Mouse (Mus musculus) regulatory T cell (primary cell): Measurements from ENCODE around the gene Gstp3.
"Not testable (repeated sequence)": the region's sequence is repeated elsewhere in the genome, so short reads cannot be mapped to it uniquely, and the experiment has no call there.

Source experiments
- in situ Hi-C: fragments of 300-600 bp; cut with MboI, MseI; formaldehyde crosslinking; loops from one replicate; pipeline ENCODE4 v1.15.1; 2025; ENCODE audit warnings: high pct_unique_total_duplicates

Gstp3 gene

GRCm38 (mm10) chr19:4041500-4041899 is 17.9 kb downstream of the Gstp3 start:
- in situ Hi-C loops = not testable (repeated sequence)

- in situ Hi-C loops = not testable (repeated sequence)
Observed at GRCm38 (mm10) chr19:4040941-4041340, 18.4 kb downstream of the Gstp3 start.

- in situ Hi-C loops = no loop called here
Observed at GRCm38 (mm10) chr19:4037788-4038232, 21.6 kb downstream of the Gstp3 start, which contains the start of gene Gstp1. TSS of gene Gstp1 (minus strand) at chr19:4037985.

GRCm38 (mm10) chr19:4037154-4037787 is 22.1 kb downstream of the Gstp3 start:
- in situ Hi-C loops = not testable (repeated sequence)

- in situ Hi-C loops = no loop called here
Observed at GRCm38 (mm10) chr19:4036327-4037045, 22.9 kb downstream of the Gstp3 start.

- in situ Hi-C loops = no loop called here
Observed at GRCm38 (mm10) chr19:4033742-4034141, 25.6 kb downstream of the Gstp3 start.

- in situ Hi-C loops = no loop called here
Observed at GRCm38 (mm10) chr19:4033298-4033697, 26.1 kb downstream of the Gstp3 start.

GRCm38 (mm10) chr19:4032668-4033067 is 26.7 kb downstream of the Gstp3 start:
- in situ Hi-C loops = no loop called here

- in situ Hi-C loops = no loop called here
Observed at GRCm38 (mm10) chr19:4027576-4027975, 31.8 kb downstream of the Gstp3 start.

- in situ Hi-C loops = no loop called here
Observed at GRCm38 (mm10) chr19:4023185-4023584, 36.2 kb downstream of the Gstp3 start.

- in situ Hi-C loops = no loop called here
Observed at GRCm38 (mm10) chr19:4018743-4019583, 40.4 kb downstream of the Gstp3 start.

GRCm38 (mm10) chr19:4017921-4018587 is 41.3 kb downstream of the Gstp3 start:
- in situ Hi-C loops = no loop called here

- in situ Hi-C loops = no loop called here
Observed at GRCm38 (mm10) chr19:4015635-4016034, 43.7 kb downstream of the Gstp3 start.

- in situ Hi-C loops = no loop called here
Observed at GRCm38 (mm10) chr19:4014802-4015201, 44.6 kb downstream of the Gstp3 start.

- in situ Hi-C loops = no loop called here
Observed at GRCm38 (mm10) chr19:4013066-4013465, 46.3 kb downstream of the Gstp3 start.

- in situ Hi-C loops = no loop called here
Observed at GRCm38 (mm10) chr19:4012432-4013022, 46.8 kb downstream of the Gstp3 start, which contains the start of gene Ndufv1. TSS of gene Ndufv1 (minus strand) at chr19:4012806.

GRCm38 (mm10) chr19:4011086-4011485 is 48.3 kb downstream of the Gstp3 start:
- in situ Hi-C loops = no loop called here
